Mouse (Mus musculus): ENCODE data around the gene Cycs.

DNA sequence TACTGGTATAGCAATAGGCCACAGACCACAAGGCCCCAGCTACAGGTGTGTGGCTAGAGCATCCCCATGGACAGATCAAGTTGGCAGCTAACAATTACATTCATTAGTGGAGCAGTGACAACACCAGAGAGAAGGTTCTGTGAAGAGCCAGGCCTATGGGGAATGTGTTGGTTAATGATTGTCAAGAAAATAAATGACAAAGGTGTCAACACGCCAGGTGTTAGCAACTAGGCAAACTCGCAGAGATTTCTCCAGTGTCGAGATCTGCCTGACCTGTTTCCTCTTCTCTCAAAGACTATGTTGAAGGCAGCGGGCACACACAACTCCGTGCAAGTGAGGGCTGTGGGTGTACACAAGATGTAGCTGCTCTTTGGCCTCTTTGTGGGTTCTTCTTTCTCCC, 46.2 kb downstream of the Cycs start:
- TF ChIP-seq CTCF (IDR thresholded peaks at IDR 0.05; ENCODE audit: low read depth): no peak
- no peak for TF ChIP-seq EP300 (optimal IDR thresholded peaks at IDR 0.05)

Data from stomach, postnatal 0 days (tissue).